Mouse (Mus musculus): ENCODE data around the gene Tfap2e. TPM values are rescaled to one million over a fixed set of nuclear protein-coding genes. Genes with fewer than 3 reads are reported as not detected.

The Tfap2e gene
- total and polyA plus RNA-seq, 3 experiments, result 0.05 TPM; not detected in 2

DNA sequence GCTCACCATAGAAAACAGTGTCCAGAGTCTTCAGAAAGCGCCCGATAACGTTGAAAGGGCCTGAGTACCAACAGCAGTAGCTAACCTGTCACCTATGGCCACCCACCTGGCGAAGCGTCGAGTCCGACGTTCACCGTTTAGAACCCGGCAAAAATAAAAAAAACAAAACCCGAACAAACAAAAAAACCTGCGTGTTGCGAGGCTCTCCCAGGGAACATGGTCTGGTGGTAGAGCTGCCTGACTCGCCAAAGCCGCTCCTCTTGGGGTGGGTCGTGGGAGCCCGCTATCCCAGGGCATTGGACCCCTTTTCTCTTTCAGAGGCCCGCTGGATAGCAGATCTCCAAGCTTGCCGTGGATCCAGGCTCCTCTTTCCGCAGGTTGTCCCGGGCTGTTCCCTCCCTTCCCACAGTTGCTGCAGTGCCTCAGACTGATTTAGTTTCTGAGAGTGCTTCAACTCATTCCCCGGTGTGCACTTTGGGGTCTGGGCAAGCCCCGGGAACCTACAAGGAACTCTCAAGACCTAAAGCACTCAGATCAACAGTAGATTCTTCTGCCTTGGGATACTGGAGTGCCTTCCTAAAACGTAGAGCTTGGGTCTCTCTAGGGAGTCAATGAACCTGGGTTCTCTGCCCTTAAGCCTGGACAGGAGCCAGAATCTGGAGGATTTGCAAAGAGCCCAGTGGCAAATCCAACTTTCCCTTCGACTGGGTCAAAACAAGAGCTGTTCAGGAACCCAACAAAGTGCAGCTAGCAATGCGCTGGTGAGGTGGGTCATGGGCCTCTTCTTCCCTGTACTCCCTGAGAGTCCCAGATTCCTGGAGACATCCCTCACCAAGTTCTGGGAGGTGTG lies 3.3 kb downstream of the Tfap2e start:
- DNase-seq (ENCODE audit: low spot score), result no peak
- Histone ChIP-seq H3K4me3 (ENCODE audit: low read depth, low read length) (no peak overlapping the region), H3K36me3 (replicated peaks) (no peaks in the 10 kb centered on the region), H3K9me3 (replicated peaks) (peaks cover 14% of the 10 kb centered on the region), H3K27me3 (ENCODE audit: insufficient read depth, low read length) (peaks cover 30% of the 10 kb centered on the region), H3K4me1 (ENCODE audit: insufficient read depth, low read depth, low read length) (peaks cover 2% of the 10 kb centered on the region; the same call in 1 of the 2 replicates)
- TF ChIP-seq CTCF (IDR thresholded peaks at IDR 0.05; ENCODE audit: low read depth, low read length) (no peak), GATA2 (IDR thresholded peaks at IDR 0.05; ENCODE audit: borderline replicate concordance, low read depth, low read length) (no peak), GATA1 (IDR thresholded peaks at IDR 0.05; ENCODE audit: borderline replicate concordance, low read length) (no peak), POLR2AphosphoS5 (IDR thresholded peaks at IDR 0.05; ENCODE audit: insufficient replicate concordance, low read depth, low read length) (no peak)
- ATAC-seq (ENCODE audit: extremely low read depth, insufficient number of reproducible peaks, low FRiP score, poor library complexity, severe bottlenecking), result no peak

DNA sequence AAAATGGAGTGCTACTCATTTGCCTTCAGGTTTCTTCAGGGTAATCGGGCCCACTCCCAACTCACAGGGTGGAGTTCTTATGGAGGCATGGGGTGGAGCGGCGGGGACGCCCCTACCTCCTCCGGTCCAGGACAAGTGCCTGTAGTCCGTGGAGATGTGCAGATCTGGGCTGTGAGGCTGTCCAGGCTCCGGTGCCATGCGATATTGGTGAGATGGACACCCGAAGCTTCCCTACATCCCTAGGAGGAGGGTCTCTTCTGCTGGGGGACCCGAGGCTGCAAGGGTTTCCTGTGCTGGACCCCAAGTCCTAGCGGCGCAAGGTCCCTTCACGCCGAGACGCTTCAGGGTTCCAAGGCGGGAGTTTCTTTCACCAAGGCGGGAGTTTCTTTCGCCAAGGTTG lies 3.9 kb downstream of the Tfap2e start:
- peaks cover 2% of the 10 kb centered on the region; the same call in 1 of the 2 replicates for H3K4me1 ChIP-seq (ENCODE audit: insufficient read depth, low read depth, low read length)
- H3K27me3 ChIP-seq (ENCODE audit: insufficient read depth, low read length), result peaks cover 30% of the 10 kb centered on the region
- TF ChIP-seq CTCF (IDR thresholded peaks at IDR 0.05; ENCODE audit: low read depth, low read length) (no peak), GATA1 (IDR thresholded peaks at IDR 0.05; ENCODE audit: borderline replicate concordance, low read length) (no peak), POLR2AphosphoS5 (IDR thresholded peaks at IDR 0.05; ENCODE audit: insufficient replicate concordance, low read depth, low read length) (no peak), TAL1 (conservative IDR thresholded peaks at IDR 0.05; ENCODE audit: low read depth, low read length) (no peak), GATA2 (IDR thresholded peaks at IDR 0.05; ENCODE audit: borderline replicate concordance, low read depth, low read length) (no peak)
- no peak for ATAC-seq (ENCODE audit: extremely low read depth, insufficient number of reproducible peaks, low FRiP score, poor library complexity, severe bottlenecking)
- no peaks in the 10 kb centered on the region for H3K36me3 ChIP-seq (replicated peaks)
- DNase-seq (ENCODE audit: low spot score), result no peak
- H3K9me3 ChIP-seq (replicated peaks), result peaks cover 14% of the 10 kb centered on the region
- H3K4me3 ChIP-seq (ENCODE audit: low read depth, low read length), result no peak overlapping the region

- H3K9me3 ChIP-seq (replicated peaks), result no peaks in the 10 kb centered on the region
- H3K36me3 ChIP-seq (replicated peaks), result peaks cover 96% of the 10 kb centered on the region
- no peak for ATAC-seq (ENCODE audit: extremely low read depth, insufficient number of reproducible peaks, low FRiP score, poor library complexity, severe bottlenecking)
- TF ChIP-seq GATA1 (IDR thresholded peaks at IDR 0.05; ENCODE audit: borderline replicate concordance, low read length) (no peak), CTCF (IDR thresholded peaks at IDR 0.05; ENCODE audit: low read depth, low read length) (no peak), POLR2AphosphoS5 (IDR thresholded peaks at IDR 0.05; ENCODE audit: insufficient replicate concordance, low read depth, low read length) (no peak), GATA2 (IDR thresholded peaks at IDR 0.05; ENCODE audit: borderline replicate concordance, low read depth, low read length) (no peak), TAL1 (conservative IDR thresholded peaks at IDR 0.05; ENCODE audit: low read depth, low read length) (no peak)
- H3K27me3 ChIP-seq (ENCODE audit: insufficient read depth, low read length), result no peaks in the 10 kb centered on the region
- no peak for DNase-seq (ENCODE audit: low spot score)
- no peak overlapping the region for H3K4me3 ChIP-seq (ENCODE audit: low read depth, low read length)
- H3K4me1 ChIP-seq (ENCODE audit: insufficient read depth, low read depth, low read length), result no peaks in the 10 kb centered on the region
Measured at GRCm38 (mm10) chr4:126707439-126707826, 28.6 kb downstream of the Tfap2e start.

DNA sequence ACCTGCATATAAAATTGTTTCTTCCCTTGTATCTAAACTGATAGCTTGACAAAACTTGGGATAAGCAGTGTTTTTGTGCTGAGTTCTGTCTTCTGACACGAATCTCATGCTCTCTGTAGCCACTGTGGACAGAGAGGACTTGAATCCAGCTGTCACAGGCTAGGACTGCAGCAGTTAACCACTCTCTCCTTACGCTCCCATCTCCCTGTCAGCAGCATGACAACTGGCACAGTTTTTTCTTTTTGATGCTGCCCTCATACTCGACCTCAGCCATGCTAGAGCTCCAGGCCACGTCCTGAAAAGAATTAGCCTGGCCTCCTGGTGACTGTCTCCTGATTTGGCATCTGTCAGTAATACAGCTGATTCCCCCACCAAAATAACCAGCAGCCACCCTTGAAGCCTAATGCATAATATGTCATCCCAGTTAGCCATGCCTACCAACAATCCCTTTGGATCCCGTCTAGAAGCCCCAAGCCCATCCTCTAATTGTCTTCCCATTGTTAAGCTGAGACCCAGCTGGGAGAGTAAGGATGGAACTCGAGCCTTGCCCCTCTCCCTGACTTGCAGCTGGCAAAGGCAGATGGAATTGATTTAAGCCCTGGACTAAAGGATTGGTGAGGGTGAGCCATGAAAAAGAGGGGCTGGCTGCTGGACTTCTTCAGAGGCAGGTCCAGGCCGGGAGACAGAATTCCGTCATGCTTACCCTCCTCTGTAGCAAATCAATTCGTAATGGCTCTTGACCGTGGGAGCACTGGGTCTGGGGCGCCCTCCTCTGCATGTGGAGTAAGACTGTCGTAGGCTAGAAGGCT lies 29.2 kb downstream of the Tfap2e start:
- H3K27me3 ChIP-seq (ENCODE audit: insufficient read depth, low read length), result no peaks in the 10 kb centered on the region
- TF ChIP-seq CTCF (IDR thresholded peaks at IDR 0.05; ENCODE audit: low read depth, low read length) (no peak), GATA2 (IDR thresholded peaks at IDR 0.05; ENCODE audit: borderline replicate concordance, low read depth, low read length) (no peak), POLR2AphosphoS5 (IDR thresholded peaks at IDR 0.05; ENCODE audit: insufficient replicate concordance, low read depth, low read length) (no peak), TAL1 (conservative IDR thresholded peaks at IDR 0.05; ENCODE audit: low read depth, low read length) (no peak), GATA1 (IDR thresholded peaks at IDR 0.05; ENCODE audit: borderline replicate concordance, low read length) (no peak)
- no peak overlapping the region for H3K4me3 ChIP-seq (ENCODE audit: low read depth, low read length)
- DNase-seq (ENCODE audit: low spot score), result no peak
- H3K4me1 ChIP-seq (ENCODE audit: insufficient read depth, low read depth, low read length), result no peaks in the 10 kb centered on the region
- peaks cover 96% of the 10 kb centered on the region for H3K36me3 ChIP-seq (replicated peaks)
- no peaks in the 10 kb centered on the region for H3K9me3 ChIP-seq (replicated peaks)
- ATAC-seq (ENCODE audit: extremely low read depth, insufficient number of reproducible peaks, low FRiP score, poor library complexity, severe bottlenecking), result no peak

DNA sequence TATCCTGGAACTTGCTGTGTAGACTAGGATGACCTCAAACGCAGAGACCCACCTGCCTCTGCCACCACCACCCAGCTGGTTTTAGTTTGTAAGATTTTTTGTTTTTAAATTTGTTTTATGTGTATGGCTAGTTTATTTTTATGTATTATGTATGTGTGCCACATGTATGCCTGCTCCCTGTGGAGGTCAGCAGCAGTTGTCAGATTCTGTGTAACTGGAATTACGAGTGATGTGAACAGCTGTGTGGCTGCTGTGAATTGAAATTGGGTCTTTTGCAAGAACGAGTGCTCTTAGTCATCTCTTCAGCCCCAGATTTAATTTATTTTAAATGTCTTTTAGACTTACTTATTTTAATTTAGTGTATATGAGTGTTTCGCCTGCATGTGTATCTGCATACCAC lies 39.1 kb downstream of the Tfap2e start:
- Histone ChIP-seq H3K4me3 (ENCODE audit: low read depth, low read length) (no peak overlapping the region), H3K36me3 (replicated peaks) (peaks cover 88% of the 10 kb centered on the region), H3K9me3 (replicated peaks) (no peaks in the 10 kb centered on the region), H3K4me1 (ENCODE audit: insufficient read depth, low read depth, low read length) (peaks cover 9% of the 10 kb centered on the region), H3K27me3 (ENCODE audit: insufficient read depth, low read length) (no peaks in the 10 kb centered on the region)
- no peak for DNase-seq (ENCODE audit: low spot score)
- no peak for TF ChIP-seq TAL1 (conservative IDR thresholded peaks at IDR 0.05; ENCODE audit: low read depth, low read length)
- TF ChIP-seq CTCF (IDR thresholded peaks at IDR 0.05; ENCODE audit: low read depth, low read length), result no peak
- TF ChIP-seq POLR2AphosphoS5 (IDR thresholded peaks at IDR 0.05; ENCODE audit: insufficient replicate concordance, low read depth, low read length), result no peak
- no peak for TF ChIP-seq GATA2 (IDR thresholded peaks at IDR 0.05; ENCODE audit: borderline replicate concordance, low read depth, low read length)
- TF ChIP-seq GATA1 (IDR thresholded peaks at IDR 0.05; ENCODE audit: borderline replicate concordance, low read length), result no peak
- ATAC-seq (ENCODE audit: extremely low read depth, insufficient number of reproducible peaks, low FRiP score, poor library complexity, severe bottlenecking), result no peak

- DNase-seq (ENCODE audit: low spot score), result no peak
- H3K4me3 ChIP-seq (ENCODE audit: low read depth, low read length), result no peak overlapping the region; the same call in 1 of the 2 replicates
- TF ChIP-seq GATA1 (IDR thresholded peaks at IDR 0.05; ENCODE audit: borderline replicate concordance, low read length) (no peak), CTCF (IDR thresholded peaks at IDR 0.05; ENCODE audit: low read depth, low read length) (no peak), GATA2 (IDR thresholded peaks at IDR 0.05; ENCODE audit: borderline replicate concordance, low read depth, low read length) (no peak), POLR2AphosphoS5 (IDR thresholded peaks at IDR 0.05; ENCODE audit: insufficient replicate concordance, low read depth, low read length) (no peak), TAL1 (conservative IDR thresholded peaks at IDR 0.05; ENCODE audit: low read depth, low read length) (no peak)
- H3K36me3 ChIP-seq (replicated peaks), result peaks cover 91% of the 10 kb centered on the region
- H3K9me3 ChIP-seq (replicated peaks), result no peaks in the 10 kb centered on the region
- no peak for ATAC-seq (ENCODE audit: extremely low read depth, insufficient number of reproducible peaks, low FRiP score, poor library complexity, severe bottlenecking)
- peaks cover 14% of the 10 kb centered on the region for H3K4me1 ChIP-seq (ENCODE audit: insufficient read depth, low read depth, low read length)
- H3K27me3 ChIP-seq (ENCODE audit: insufficient read depth, low read length), result no peaks in the 10 kb centered on the region
Measured at GRCm38 (mm10) chr4:126693021-126693420, 43.0 kb downstream of the Tfap2e start.

All from G1E (cell line).